ENCODE assay signal across 8 mouse cellular contexts in the genomic region with DNA sequence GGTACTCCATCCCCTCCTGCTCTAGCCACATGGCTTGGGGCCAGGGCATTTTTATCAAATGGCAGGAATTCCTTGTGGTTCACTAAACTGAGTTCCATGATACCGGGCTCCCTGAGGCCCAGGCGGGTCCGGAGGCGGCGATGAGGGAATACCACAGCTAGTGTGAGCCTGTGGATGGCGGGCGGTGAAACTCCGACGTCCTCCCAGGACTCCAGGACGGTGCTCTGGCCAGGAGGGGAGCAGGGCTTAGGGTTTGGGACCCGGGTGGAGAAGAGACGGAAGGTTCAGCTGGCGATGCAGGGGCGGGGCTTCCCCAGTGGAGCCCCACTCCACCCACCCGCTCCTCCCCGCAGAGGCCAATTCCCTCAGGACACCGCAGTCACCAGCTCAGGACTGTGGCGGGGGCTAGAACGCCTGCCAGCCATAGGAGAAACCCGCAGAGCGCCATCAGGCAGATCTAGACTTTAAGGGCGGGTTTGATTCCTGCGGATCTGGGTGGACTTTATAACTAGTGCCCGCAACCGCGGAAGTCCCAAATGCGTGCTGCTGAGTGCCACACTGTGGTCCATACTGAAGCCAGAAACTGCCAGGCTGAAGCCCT. TPM values are rescaled to one million over a fixed set of nuclear protein-coding genes. Genes with fewer than 3 reads are reported as not detected.
DNase-seq lines count a peak whose midpoint lies in the region; ATAC-seq and TF ChIP-seq lines count a peak whose summit lies in the region.

No protein-coding gene starts in this region.

- peak; percentile 15 for DNase-seq in kidney, adult 2 months
- no peak for DNase-seq in kidney, adult 8-10 months
- peak; percentile 84 for DNase-seq in ZHBTc4 (ENCODE audit: low read depth, low spot score)
- no peak for DNase-seq in liver, postnatal 0 days
- no peak for DNase-seq in gastrocnemius, postnatal 10 days
- no peak for DNase-seq in right cerebral cortex, postnatal 25 days

- no peaks in the 10 kb centered on the region for H3K36me3 ChIP-seq in kidney, adult 2 months (ENCODE audit: control insufficient read depth, insufficient read depth, low read length)
- H3K36me3 ChIP-seq in liver, postnatal 0 days (replicated peaks; ENCODE audit: insufficient read depth, low read length): no peaks in the 10 kb centered on the region
- no peaks in the 10 kb centered on the region for H3K36me3 ChIP-seq in stomach, embryonic 14.5 days (ENCODE audit: control insufficient read depth, insufficient read depth, low read length)

- no peaks in the 10 kb centered on the region for H3K4me1 ChIP-seq in kidney, adult 2 months (ENCODE audit: control insufficient read depth, insufficient read depth, low read length)
- peaks cover 3% of the 10 kb centered on the region; the same call in 1 of the 2 replicates for H3K4me1 ChIP-seq in liver, postnatal 0 days (ENCODE audit: insufficient read depth)
- 0 out of 2 replicates have a peak, but pooled peaks cover 5% of the 10 kb centered on the region for H3K4me1 ChIP-seq in stomach, embryonic 14.5 days (ENCODE audit: control insufficient read depth, insufficient read depth, low read length)

- TF ChIP-seq POLR2A in kidney, adult 2 months (IDR thresholded peaks at IDR 0.05; ENCODE audit: low read depth, low read length): no peak

- no peak overlapping the region for H3K27ac ChIP-seq in kidney, adult 2 months (ENCODE audit: insufficient read depth, low read depth, low read length)
- no peak overlapping the region for H3K27ac ChIP-seq in liver, postnatal 0 days (ENCODE audit: low read depth)
- no peak overlapping the region for H3K27ac ChIP-seq in stomach, embryonic 14.5 days (ENCODE audit: low read length)

- H3K4me2 ChIP-seq in liver, postnatal 0 days (ENCODE audit: low read depth, low read length): peak overlapping the region; percentile 57
- peak overlapping the region; percentile 67 for H3K4me2 ChIP-seq in stomach, embryonic 14.5 days (replicated peaks; ENCODE audit: low read depth, low read length)

- no peak for TF ChIP-seq CTCF in kidney, adult 2 months (conservative IDR thresholded peaks at IDR 0.05; ENCODE audit: insufficient read depth, insufficient read length, low read depth, low read length)
- no peak for TF ChIP-seq CTCF in liver, postnatal 0 days (IDR thresholded peaks at IDR 0.05; ENCODE audit: low read depth)

- 5% methylated on average over 27 of the region's 27 CpGs for WGBS in kidney, adult 2 months
- WGBS in liver, postnatal 0 days (ENCODE audit: insufficient replicate concordance): 6% methylated on average over 27 of the region's 27 CpGs
- 3% methylated on average over 27 of the region's 27 CpGs for WGBS in stomach, embryonic 14.5 days

- no peak for TF ChIP-seq EP300 in liver, postnatal 0 days (IDR thresholded peaks at IDR 0.05; ENCODE audit: low read depth)

- ATAC-seq in hematopoietic stem cell, adult 5-6 weeks (replicated peaks in 1 of 2; ENCODE audit: insufficient read depth in 1 of 2, low FRiP score in 2 of 2, low TSS enrichment in 1 of 2, low read depth in 1 of 2, poor library complexity in 2 of 2, severe bottlenecking in 2 of 2): peak; percentile 76 to 91
- ATAC-seq in liver, postnatal 0 days: no peak
- ATAC-seq in stomach, embryonic 14.5 days (ENCODE audit: insufficient number of reproducible peaks, insufficient read depth, low FRiP score, low read depth): peak; percentile 63; the same call in 1 of the 2 replicates

- no peaks in the 10 kb centered on the region for H3K9me3 ChIP-seq in liver, postnatal 0 days (ENCODE audit: low read length)
- H3K9me3 ChIP-seq in stomach, embryonic 14.5 days (ENCODE audit: control insufficient read depth, low read depth, low read length): no peaks in the 10 kb centered on the region

- H3K4me3 ChIP-seq in kidney, adult 2 months (ENCODE audit: insufficient read depth, low read depth, low read length): peak overlapping the region; percentile 1; the same call in 1 of the 2 replicates
- peak overlapping the region; percentile 19; the same call in 1 of the 2 replicates for H3K4me3 ChIP-seq in liver, postnatal 0 days (ENCODE audit: low read depth, low read length)
- H3K4me3 ChIP-seq in stomach, embryonic 14.5 days (ENCODE audit: low read depth, low read length): peak overlapping the region; percentile 33

- no peak overlapping the region for H3K9ac ChIP-seq in liver, postnatal 0 days (replicated peaks)
- peak overlapping the region; percentile 28; the same call in 1 of the 2 replicates for H3K9ac ChIP-seq in stomach, embryonic 14.5 days (replicated peaks; ENCODE audit: low read depth, low read length)

- no peaks in the 10 kb centered on the region for H3K27me3 ChIP-seq in kidney, adult 2 months (replicated peaks; ENCODE audit: control insufficient read depth, insufficient read depth, low read length)
- peaks cover 26% of the 10 kb centered on the region for H3K27me3 ChIP-seq in liver, postnatal 0 days (ENCODE audit: insufficient read depth, low read length)
- H3K27me3 ChIP-seq in stomach, embryonic 14.5 days (ENCODE audit: control insufficient read depth, insufficient read depth, low read length): peaks cover 20% of the 10 kb centered on the region; the same call in 1 of the 2 replicates

RNA-seq across cellular contexts. Expression of a gene that starts 20.4 kb away (rescaled TPM):
- polyA plus RNA-seq in kidney, adult 2 months (2012; rRNA removed): 101 and 122 TPM in 2 replicates
- 32.9 and 39.8 TPM in 2 replicates for total RNA-seq in hematopoietic stem cell, adult 5-6 weeks (2017)
- 53.2 and 55.1 TPM in 2 replicates for polyA plus RNA-seq in liver, postnatal 0 days (2015; fragmentation: Nextera tagmentation; extraction: Ambion mirVana)
- 133 and 167 TPM in 2 replicates for polyA plus RNA-seq in stomach, embryonic 14.5 days (2014; fragmentation: Nextera tagmentation; extraction: Ambion mirVana)
- total RNA-seq in gastrocnemius, postnatal 10 days (2021): 10 to 100 TPM; 26.3 to 28.5 TPM

RNA-seq across cellular contexts. Expression of a gene that starts 34.6 kb away (rescaled TPM):
- 11.1 and 11.4 TPM in 2 replicates for polyA plus RNA-seq in kidney, adult 2 months (2012; rRNA removed)
- 27.0 and 28.5 TPM in 2 replicates for total RNA-seq in hematopoietic stem cell, adult 5-6 weeks (2017)
- polyA plus RNA-seq in liver, postnatal 0 days (2015; fragmentation: Nextera tagmentation; extraction: Ambion mirVana): 2.7 and 3.6 TPM in 2 replicates
- 16.3 and 16.4 TPM in 2 replicates for polyA plus RNA-seq in stomach, embryonic 14.5 days (2014; fragmentation: Nextera tagmentation; extraction: Ambion mirVana)
- total RNA-seq in gastrocnemius, postnatal 10 days (2021): 1 to 10 TPM; 4.8 to 7.0 TPM

RNA-seq across cellular contexts. Expression of a gene that starts 47.3 kb away (rescaled TPM):
- polyA plus RNA-seq in kidney, adult 2 months (2012; rRNA removed): not detected in 2 replicates
- 0.75 and 1.1 TPM in 2 replicates for total RNA-seq in hematopoietic stem cell, adult 5-6 weeks (2017)
- polyA plus RNA-seq in liver, postnatal 0 days (2015; fragmentation: Nextera tagmentation; extraction: Ambion mirVana): not detected in 2 replicates
- polyA plus RNA-seq in stomach, embryonic 14.5 days (2014; fragmentation: Nextera tagmentation; extraction: Ambion mirVana): not detected in 2 replicates
- total RNA-seq in gastrocnemius, postnatal 10 days (2021): not detected

RNA-seq across cellular contexts. Expression of a gene that starts 48.9 kb away (rescaled TPM):
- not detected in 2 replicates for polyA plus RNA-seq in kidney, adult 2 months (2012; rRNA removed)
- total RNA-seq in hematopoietic stem cell, adult 5-6 weeks (2017): not detected in 2 replicates
- polyA plus RNA-seq in liver, postnatal 0 days (2015; fragmentation: Nextera tagmentation; extraction: Ambion mirVana): not detected in 2 replicates
- polyA plus RNA-seq in stomach, embryonic 14.5 days (2014; fragmentation: Nextera tagmentation; extraction: Ambion mirVana): 0.22 and 0.30 TPM in 2 replicates
- total RNA-seq in gastrocnemius, postnatal 10 days (2021): not detected

Comparison
In these comparisons a context has a peak if more than half of its experiments do, and no peak if none do; other contexts are left out.
1. DNase-seq: peak in kidney, adult 2 months (single experiment) and ZHBTc4 (single experiment); none in kidney, adult 8-10 months (0 of 2), liver, postnatal 0 days (single experiment), gastrocnemius, postnatal 10 days (single experiment) and right cerebral cortex, postnatal 25 days (single experiment).
2. Peak in every context shown above with its lines, with median percentiles within 50 percentile points of each other: H3K4me3 ChIP-seq.